Mouse (Mus musculus): ENCODE measurements around the gene Vmn2r17. TPM values are rescaled to one million over a fixed set of nuclear protein-coding genes. Genes with fewer than 3 reads are reported as not detected.

Vmn2r17 gene
- not detected for polyA plus RNA-seq (2014; fragmentation: Illumina TruSeq; extraction: RNeasy Lipid Tissue Mini Kit (QIAGEN cat#74804); ENCODE audit: low read depth, low replicate concordance)

GRCm38 (mm10) chr5:109419388-109419787 is at the start of gene Vmn2r17:
Vmn2r17 (plus strand) TSS chr5:109419688.

Other genes starting within 250 kb of the Vmn2r17 start
- not detected for gene Vmn2r13, start 227.5 kb upstream of the Vmn2r17 start, polyA plus RNA-seq (2014; fragmentation: Illumina TruSeq; extraction: RNeasy Lipid Tissue Mini Kit (QIAGEN cat#74804); ENCODE audit: low read depth, low replicate concordance)
- gene Vmn2r14, start 195.0 kb upstream of the Vmn2r17 start, polyA plus RNA-seq (2014; fragmentation: Illumina TruSeq; extraction: RNeasy Lipid Tissue Mini Kit (QIAGEN cat#74804); ENCODE audit: low read depth, low replicate concordance), result not detected
- gene Vmn2r15, start 122.0 kb upstream of the Vmn2r17 start, polyA plus RNA-seq (2014; fragmentation: Illumina TruSeq; extraction: RNeasy Lipid Tissue Mini Kit (QIAGEN cat#74804); ENCODE audit: low read depth, low replicate concordance), result not detected
- not detected for gene Vmn2r16, start 89.5 kb upstream of the Vmn2r17 start, polyA plus RNA-seq (2014; fragmentation: Illumina TruSeq; extraction: RNeasy Lipid Tissue Mini Kit (QIAGEN cat#74804); ENCODE audit: low read depth, low replicate concordance)
- 1.0 TPM for gene Crlf2, start 139.3 kb downstream of the Vmn2r17 start, polyA plus RNA-seq (2014; fragmentation: Illumina TruSeq; extraction: RNeasy Lipid Tissue Mini Kit (QIAGEN cat#74804); ENCODE audit: low read depth, low replicate concordance)

All from sigmoid colon, adult 10 weeks (tissue).